Mouse (Mus musculus): Measurements from ENCODE around the gene Sbk1.

- TF ChIP-seq POLR2A (IDR thresholded peaks at IDR 0.05; ENCODE audit: borderline replicate concordance, extremely low read depth, insufficient read depth, insufficient read length, poor library complexity, severe bottlenecking) = no peak
- TF ChIP-seq CTCF (IDR thresholded peaks at IDR 0.05; ENCODE audit: borderline replicate concordance, extremely low read depth, insufficient read depth, insufficient read length) = no peak
These were observed 8.3 kb downstream of the Sbk1 start for GRCm38 (mm10) chr7:126280696-126281095.

Data from brain, embryonic 14.5 days (tissue).